Mouse (Mus musculus) forebrain, embryonic 16.5 days (tissue): ENCODE data around the gene Hdac8. TPM values are rescaled to one million over a fixed set of nuclear protein-coding genes. Genes with fewer than 3 reads are reported as not detected.

Experiments
- ATAC-seq: fragments of 200-750 bp; cut with Nextera tagmentation; 2 replicates; pipeline ENCODE4 v1.8.0; 2017; ENCODE audit warnings: mild to moderate bottlenecking, moderate library complexity
- H3K27ac ChIP-seq: fragments of 300-500 bp; sonication (generic); 2 replicates; pipeline ENCODE4 v1.5.1; 2014; ENCODE audit warnings: low read length, control low read depth
- H3K27me3 ChIP-seq: fragments of 300-500 bp; sonication (generic); replicated peaks from 2 replicates; pipeline ENCODE4 v1.6.1; 2014; ENCODE audit warnings: low read length; ENCODE audit not compliant: control insufficient read depth, insufficient read depth
- H3K36me3 ChIP-seq: fragments of 300-500 bp; sonication (generic); 2 replicates; pipeline ENCODE4 v1.6.1; 2014; ENCODE audit not compliant: control insufficient read depth, insufficient read depth
- H3K4me1 ChIP-seq: fragments of 300-500 bp; sonication (generic); replicated peaks from 2 replicates; pipeline ENCODE4 v1.6.1; 2014; ENCODE audit warnings: low read length; ENCODE audit not compliant: control insufficient read depth, insufficient read depth
- H3K4me2 ChIP-seq: fragments of 300-500 bp; sonication (generic); 2 replicates; pipeline ENCODE4 v1.6.1; 2014; ENCODE audit warnings: mild to moderate bottlenecking, low read length, control low read depth
- H3K4me3 ChIP-seq: fragments of 300-500 bp; sonication (generic); replicated peaks from 2 replicates; pipeline ENCODE4 v1.5.1; 2014; ENCODE audit warnings: mild to moderate bottlenecking, low read length, control low read depth
- H3K9ac ChIP-seq: fragments of 300-500 bp; sonication (generic); replicated peaks from 2 replicates; pipeline ENCODE4 v1.6.1; 2014; ENCODE audit warnings: low read depth, low read length, control low read depth
- H3K9me3 ChIP-seq: fragments of 300-500 bp; sonication (generic); 2 replicates; pipeline ENCODE4 v1.6.1; 2016; ENCODE audit warnings: low read length; ENCODE audit not compliant: control insufficient read depth
- WGBS: fragments of 180-500 bp; shearing (Covaris S2); extraction: QIAGEN DNeasy Blood & Tissue Kit; methylation state at CpG from one replicate; pipeline ENCODE4 v1.1.7; 2014; 5-methylcytosine and 5-hydroxymethylcytosine counted together
- polyA plus RNA-seq: library from polyadenylated mRNA; unstranded; fragments of >200 nt; fragmentation: Nextera tagmentation; extraction: Ambion mirVana; gene quantifications from 2 replicates; pipeline ENCODE4 v1.2.1, GENCODE M21; 2015

Hdac8 gene
- polyA plus RNA-seq, 1 experiment from 2014 or later: 12.1 TPM

DNA sequence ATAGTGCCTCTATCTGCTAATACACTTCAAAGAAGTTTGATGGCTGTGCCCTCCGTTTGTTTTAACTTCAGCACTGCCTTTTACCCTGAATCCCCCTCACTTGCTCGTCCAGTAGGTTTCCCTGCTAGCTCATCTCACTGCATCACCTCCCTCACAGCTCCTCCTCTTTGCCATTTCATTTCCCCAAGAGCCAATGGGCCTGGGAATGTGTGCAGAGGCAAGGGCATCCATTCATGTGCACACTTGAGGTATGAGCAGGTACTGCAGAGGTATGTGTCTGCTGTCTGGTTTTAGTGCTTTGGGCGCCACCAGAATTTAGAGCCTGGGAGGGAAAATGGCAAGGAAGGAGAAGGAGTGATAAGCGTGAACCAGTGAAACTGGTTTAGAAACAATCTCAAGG, 199.4 kb downstream of the Hdac8 start:
- Histone ChIP-seq H3K36me3 (no peaks in the 10 kb centered on the region), H3K4me2 (no peak overlapping the region), H3K9ac (no peak overlapping the region), H3K4me1 (no peaks in the 10 kb centered on the region), H3K9me3 (no peaks in the 10 kb centered on the region), H3K27ac (no peak overlapping the region), H3K4me3 (no peak overlapping the region), H3K27me3 (peaks cover 2% of the 10 kb centered on the region)
- no peak for ATAC-seq
- 78% methylated on average over 4 of the region's 4 CpGs for WGBS

- no peaks in the 10 kb centered on the region for H3K4me1 ChIP-seq
- no peak overlapping the region for H3K27ac ChIP-seq
- no peak for ATAC-seq
- H3K9me3 ChIP-seq: no peaks in the 10 kb centered on the region
- H3K4me2 ChIP-seq: no peak overlapping the region
- H3K27me3 ChIP-seq: peaks cover 2% of the 10 kb centered on the region; the same call in 1 of the 2 replicates
- H3K36me3 ChIP-seq: no peaks in the 10 kb centered on the region
- 79% methylated on average over 4 of the region's 4 CpGs for WGBS
- H3K4me3 ChIP-seq: no peak overlapping the region
- no peak overlapping the region for H3K9ac ChIP-seq
Measured at GRCm38 (mm10) chrX:102304914-102305313, 200.2 kb downstream of the Hdac8 start.

DNA sequence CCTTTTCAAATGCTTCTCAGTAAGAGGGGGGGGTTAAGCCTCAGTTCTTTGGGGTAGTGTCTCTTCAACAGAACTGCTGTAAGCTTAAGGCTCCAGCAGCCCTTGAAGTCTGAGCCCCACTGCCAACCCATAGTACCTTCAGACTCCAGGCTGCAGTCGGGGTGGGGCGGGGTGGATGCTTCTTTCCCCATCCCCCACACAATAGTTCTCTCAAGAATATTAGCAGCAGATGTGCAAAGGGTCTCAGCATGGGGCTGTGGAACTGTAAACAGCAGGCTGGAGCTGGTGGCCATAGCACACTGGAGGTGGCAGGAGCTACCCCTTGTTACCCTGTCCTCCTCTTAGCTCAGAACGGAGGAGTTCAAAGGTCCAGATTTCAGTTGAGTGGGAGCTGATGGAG, 202.7 kb downstream of the Hdac8 start:
- no peaks in the 10 kb centered on the region for H3K9me3 ChIP-seq
- H3K9ac ChIP-seq: no peak overlapping the region
- no peak overlapping the region for H3K27ac ChIP-seq
- 34% methylated on average over 3 of the region's 3 CpGs for WGBS
- peaks cover 2% of the 10 kb centered on the region; the same call in 1 of the 2 replicates for H3K27me3 ChIP-seq
- H3K4me2 ChIP-seq: no peak overlapping the region
- no peaks in the 10 kb centered on the region for H3K36me3 ChIP-seq
- no peak overlapping the region for H3K4me3 ChIP-seq
- no peaks in the 10 kb centered on the region for H3K4me1 ChIP-seq
- ATAC-seq: no peak

DNA sequence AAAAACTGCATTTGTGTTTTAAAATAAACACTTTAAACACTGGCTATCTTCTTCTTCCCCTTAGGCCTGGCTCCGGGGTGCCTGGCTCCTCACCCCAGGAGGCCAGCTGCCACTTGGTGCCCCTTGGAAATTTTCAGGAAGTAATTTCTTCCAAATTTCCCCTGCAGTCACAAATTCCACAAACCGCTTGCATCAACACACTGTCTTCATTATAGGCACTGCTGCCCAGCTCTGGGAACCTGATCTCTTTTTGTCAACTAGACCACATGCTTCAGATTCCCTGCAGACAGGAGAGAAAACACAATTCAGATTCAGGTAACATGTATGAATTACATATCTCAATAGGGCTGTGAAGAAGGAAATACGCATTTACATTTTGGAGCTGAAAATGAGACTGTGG, 220.3 kb downstream of the Hdac8 start:
- Histone ChIP-seq H3K4me3 (no peak overlapping the region), H3K27me3 (no peaks in the 10 kb centered on the region; the same call in 1 of the 2 replicates), H3K9me3 (no peaks in the 10 kb centered on the region), H3K27ac (no peak overlapping the region), H3K9ac (no peak overlapping the region), H3K4me1 (no peaks in the 10 kb centered on the region), H3K4me2 (no peak overlapping the region), H3K36me3 (no peaks in the 10 kb centered on the region)
- ATAC-seq: no peak
- 89% methylated on average over 3 of the region's 3 CpGs for WGBS

DNA sequence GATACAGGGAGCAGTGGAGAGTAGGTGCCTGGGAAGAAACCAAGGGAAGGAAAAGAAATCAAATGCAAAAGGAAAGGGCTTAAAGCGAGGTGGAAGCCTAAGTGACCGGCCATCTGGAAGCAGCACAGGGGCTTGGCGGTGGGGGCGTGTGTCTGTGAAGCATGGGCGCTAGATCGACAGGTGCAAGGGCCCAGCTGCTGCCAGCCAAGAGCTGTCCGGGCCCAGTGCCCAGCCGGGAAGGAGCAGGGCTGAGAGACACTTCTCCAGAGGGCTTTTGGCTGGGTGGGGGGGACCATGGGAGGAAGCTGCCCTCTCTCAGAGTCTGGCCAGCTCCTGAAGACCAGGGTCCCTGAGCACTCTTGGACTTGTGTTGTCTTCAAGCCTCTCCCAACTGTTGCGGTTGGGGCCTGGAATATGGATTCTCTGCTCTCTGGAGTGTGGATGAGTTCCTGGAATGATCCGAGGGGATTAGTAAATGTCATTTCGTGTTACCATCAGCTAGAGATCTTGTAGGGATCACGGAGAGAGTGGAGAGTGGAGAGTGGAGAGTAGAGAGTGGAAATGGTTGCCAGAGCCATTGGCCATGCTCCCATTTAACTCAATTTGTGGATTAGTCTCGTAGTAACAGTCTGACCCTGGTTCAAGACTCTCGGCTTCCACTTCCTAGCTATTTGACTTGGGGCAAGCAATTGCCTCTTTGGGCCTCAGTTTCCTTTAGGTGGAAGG, 242.4 kb downstream of the Hdac8 start:
- Histone ChIP-seq H3K27me3 (no peaks in the 10 kb centered on the region), H3K9ac (no peak overlapping the region), H3K4me1 (no peaks in the 10 kb centered on the region), H3K36me3 (no peaks in the 10 kb centered on the region), H3K9me3 (no peaks in the 10 kb centered on the region), H3K4me2 (no peak overlapping the region), H3K4me3 (no peak overlapping the region), H3K27ac (no peak overlapping the region)
- WGBS: 80% methylated on average over 14 of the region's 14 CpGs
- no peak for ATAC-seq

DNA sequence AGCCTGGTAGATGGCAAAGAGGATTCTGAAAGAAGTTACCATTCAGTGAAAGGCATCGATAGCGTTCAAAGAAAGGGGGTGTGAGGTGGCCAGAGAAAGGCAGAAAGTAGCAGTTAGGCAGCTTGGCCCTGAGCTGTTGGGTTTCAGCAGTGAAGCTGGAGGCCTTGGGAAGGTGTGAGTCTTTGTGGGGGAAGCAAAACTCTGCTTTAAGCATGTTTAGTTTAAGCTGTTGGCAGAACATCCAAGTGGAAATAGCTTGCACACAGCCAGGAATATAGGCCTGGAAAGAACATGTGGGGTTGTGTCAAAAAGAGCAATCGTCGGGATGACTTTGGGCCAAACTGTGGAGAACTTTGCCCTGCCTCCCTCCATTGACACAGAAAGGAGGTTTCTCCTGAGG, 245.4 kb downstream of the Hdac8 start:
- Histone ChIP-seq H3K9me3 (no peaks in the 10 kb centered on the region), H3K4me3 (no peak overlapping the region), H3K4me2 (no peak overlapping the region), H3K9ac (no peak overlapping the region), H3K4me1 (no peaks in the 10 kb centered on the region), H3K27ac (no peak overlapping the region), H3K27me3 (no peaks in the 10 kb centered on the region), H3K36me3 (no peaks in the 10 kb centered on the region)
- WGBS: 87% methylated on average over 4 of the region's 4 CpGs
- no peak for ATAC-seq

GRCm38 (mm10) chrX:102253892-102254291, 251.3 kb downstream of the Hdac8 start:
- peak overlapping the region; percentile 42 for H3K4me2 ChIP-seq
- H3K9me3 ChIP-seq: no peaks in the 10 kb centered on the region
- H3K4me3 ChIP-seq: peak overlapping the region; percentile 23; the same call in 1 of the 2 replicates
- H3K4me1 ChIP-seq: peaks cover 9% of the 10 kb centered on the region
- no peak for ATAC-seq
- no peak overlapping the region for H3K27ac ChIP-seq
- H3K9ac ChIP-seq: no peak overlapping the region
- peaks cover 4% of the 10 kb centered on the region for H3K27me3 ChIP-seq
- H3K36me3 ChIP-seq: no peaks in the 10 kb centered on the region
- WGBS: 18% methylated on average over 7 of the region's 7 CpGs

- 18% methylated on average over 44 of the region's 44 CpGs for WGBS
- Histone ChIP-seq H3K4me3 (peak within 1 kb of the TSS; percentile 59), H3K27me3 (peaks cover 4% of the 10 kb centered on the region)
Measured at GRCm38 (mm10) chrX:102251937-102252860, 253.0 kb downstream of the Hdac8 start, which contains the start of gene Cited1. Cited1 (minus strand) TSS chrX:102252181.

GRCm38 (mm10) chrX:102251221-102251936, 253.8 kb downstream of the Hdac8 start:
- Histone ChIP-seq H3K4me1 (peaks cover 9% of the 10 kb centered on the region), H3K4me2 (peak overlapping the region; percentile 84), H3K36me3 (no peaks in the 10 kb centered on the region), H3K4me3 (peak overlapping the region; percentile 59), H3K27ac (no peak overlapping the region), H3K27me3 (peaks cover 4% of the 10 kb centered on the region), H3K9ac (peak overlapping the region; percentile 52), H3K9me3 (no peaks in the 10 kb centered on the region)
- 15% methylated on average over 63 of the region's 80 CpGs for WGBS
- ATAC-seq: no peak; the same call in 1 of the 2 replicates

More at GRCm38 (mm10) chrX:102251937-102252860, 253.0 kb downstream of the Hdac8 start, which contains the start of gene Cited1:
- H3K4me1 ChIP-seq: peaks cover 9% of the 10 kb centered on the region
- H3K4me2 ChIP-seq: peak within 1 kb of the TSS; percentile 84
- ATAC-seq: peak; percentile 97
- no peaks in the 10 kb centered on the region for H3K36me3 ChIP-seq
- H3K9me3 ChIP-seq: no peaks in the 10 kb centered on the region
- peak within 1 kb of the TSS; percentile 52 for H3K9ac ChIP-seq
- H3K27ac ChIP-seq: no peak within 1 kb of the TSS
